Mouse (Mus musculus): ENCODE data around the gene Hsd17b6.
"Not testable (repeated sequence)": the region's sequence is repeated elsewhere in the genome, so short reads cannot be mapped to it uniquely, and the experiment has no call there.

Gene Hsd17b6

GRCm38 (mm10) chr10:128007446-128007845 is at the start of gene Hsd17b6:
Gene Hsd17b6, minus strand, starts transcription at chr10:128007611.
- no peak for DNase-seq (ENCODE audit: low spot score in 2 of 2)

DNA sequence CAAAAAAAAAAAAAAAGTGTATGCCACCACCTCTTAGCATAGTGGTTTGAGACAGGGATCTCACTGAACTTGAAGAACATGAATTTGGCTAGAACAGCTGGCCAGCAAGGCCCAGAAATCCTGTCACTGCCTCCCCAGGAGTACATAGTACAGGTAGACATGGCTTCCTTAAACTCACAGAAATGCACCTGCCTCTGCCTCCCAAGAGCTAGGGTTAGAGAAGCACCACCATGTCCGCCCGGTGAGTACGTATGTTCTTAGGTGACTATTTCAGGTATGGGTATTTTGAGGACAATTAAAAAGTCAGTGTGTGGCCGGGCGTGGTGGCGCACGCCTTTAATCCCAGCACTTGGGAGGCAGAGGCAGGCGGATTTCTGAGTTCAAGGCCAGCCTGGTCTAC is 45.6 kb upstream of the Hsd17b6 start:
- no peak for DNase-seq (ENCODE audit: low spot score in 2 of 2)

DNA sequence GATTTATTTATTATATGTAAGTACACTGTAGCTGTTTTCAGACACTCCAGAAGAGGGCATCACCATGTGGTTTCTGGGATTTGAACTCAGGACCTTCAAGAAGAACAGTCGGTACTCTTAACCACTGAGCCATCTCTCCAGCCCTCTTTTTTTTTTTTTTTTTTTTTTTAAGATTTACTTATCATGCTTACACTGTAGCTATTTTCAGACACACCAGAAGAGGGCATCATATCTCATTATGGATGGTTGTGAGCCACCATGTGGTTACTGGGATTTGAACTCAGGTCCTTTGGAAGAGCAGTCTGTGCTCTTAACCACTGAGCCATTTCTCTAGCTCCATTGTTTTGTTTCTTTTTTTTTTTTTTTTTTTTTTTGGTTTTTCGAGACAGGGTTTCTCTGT is 44.7 kb upstream of the Hsd17b6 start:
- not testable (repeated sequence) for DNase-seq (ENCODE audit: low spot score in 2 of 2)

- DNase-seq (ENCODE audit: low spot score in 2 of 2) = no peak
These were observed 44.2 kb upstream of the Hsd17b6 start for GRCm38 (mm10) chr10:128051589-128051988.

DNA sequence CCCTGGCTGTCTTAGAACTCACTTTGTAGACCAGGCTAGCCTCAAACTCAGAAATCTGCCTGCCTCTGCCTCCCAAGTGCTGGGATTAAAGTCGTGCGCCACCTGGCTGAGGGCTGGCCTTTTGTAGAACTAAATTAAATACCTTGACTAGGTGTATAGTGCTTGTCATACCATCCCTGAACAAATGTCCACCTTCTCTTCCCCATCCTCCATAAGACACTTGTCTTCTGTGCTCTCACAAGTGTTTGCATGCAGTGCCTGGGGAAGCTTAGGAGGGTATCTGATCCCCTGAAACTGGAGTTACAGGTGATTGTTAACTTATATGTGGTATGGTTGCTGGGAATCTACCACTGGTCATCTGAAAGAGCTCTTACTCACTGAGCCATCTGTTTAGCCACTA is 42.9 kb upstream of the Hsd17b6 start:
- no peak for DNase-seq (ENCODE audit: low spot score in 2 of 2)

DNA sequence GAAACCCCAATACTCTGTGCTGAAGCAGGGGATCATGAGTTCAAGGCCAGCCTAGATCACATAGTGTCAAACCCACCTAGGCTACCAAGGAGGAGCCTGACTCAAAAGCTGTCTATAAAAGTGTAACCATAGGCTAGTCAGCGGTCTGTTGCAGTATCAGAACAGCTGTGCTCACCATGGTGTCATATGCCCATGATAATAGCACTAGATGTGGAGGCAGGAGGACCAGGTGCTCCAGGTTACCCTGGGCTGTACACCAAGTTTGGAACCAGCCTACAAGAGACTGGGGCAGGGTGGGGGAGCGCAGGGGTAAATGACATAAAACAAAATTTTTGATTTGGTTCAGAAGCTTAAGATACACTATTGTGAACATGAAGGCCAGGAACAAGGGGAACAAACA is 42.3 kb upstream of the Hsd17b6 start:
- no peak for DNase-seq (ENCODE audit: low spot score in 2 of 2)

- no peak for DNase-seq (ENCODE audit: low spot score in 2 of 2)
These were observed 40.7 kb upstream of the Hsd17b6 start for GRCm38 (mm10) chr10:128048157-128048556.

DNA sequence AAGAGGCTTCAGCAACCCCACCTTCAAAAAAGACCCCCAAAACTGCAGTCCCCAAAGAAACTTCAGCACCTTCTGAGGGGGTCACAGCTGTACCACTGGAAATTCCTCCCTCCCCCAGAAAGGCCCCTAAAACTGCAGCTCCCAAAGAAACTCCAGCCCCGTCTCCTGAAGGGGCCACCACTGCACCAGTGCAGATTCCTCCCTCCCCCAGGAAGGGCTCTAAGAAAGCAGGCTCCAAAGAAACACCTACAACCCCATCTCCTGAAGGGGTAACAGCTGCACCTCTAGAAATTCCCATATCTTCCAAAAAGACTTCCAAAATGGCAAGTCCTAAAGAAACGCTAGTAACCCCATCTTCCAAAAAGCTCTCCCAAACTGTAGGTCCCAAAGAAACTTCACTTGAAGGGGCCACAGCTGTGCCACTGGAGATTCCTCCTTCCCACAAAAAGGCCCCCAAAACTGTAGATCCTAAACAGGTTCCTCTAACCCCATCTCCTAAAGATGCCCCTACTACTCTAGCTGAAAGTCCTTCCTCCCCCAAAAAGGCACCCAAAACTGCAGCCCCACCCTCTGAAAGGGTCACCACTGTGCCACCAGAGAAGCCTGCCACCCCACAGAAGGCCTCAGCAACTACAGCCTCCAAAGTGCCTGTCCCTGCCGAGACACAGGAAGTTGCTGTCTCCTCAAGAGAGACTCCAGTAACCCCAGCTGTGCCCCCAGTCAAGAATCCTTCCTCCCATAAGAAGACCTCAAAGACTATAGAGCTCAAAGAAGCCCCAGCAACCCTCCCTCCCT is 35.8 kb upstream of the Hsd17b6 start:
- no peak for DNase-seq (ENCODE audit: low spot score in 2 of 2)

DNA sequence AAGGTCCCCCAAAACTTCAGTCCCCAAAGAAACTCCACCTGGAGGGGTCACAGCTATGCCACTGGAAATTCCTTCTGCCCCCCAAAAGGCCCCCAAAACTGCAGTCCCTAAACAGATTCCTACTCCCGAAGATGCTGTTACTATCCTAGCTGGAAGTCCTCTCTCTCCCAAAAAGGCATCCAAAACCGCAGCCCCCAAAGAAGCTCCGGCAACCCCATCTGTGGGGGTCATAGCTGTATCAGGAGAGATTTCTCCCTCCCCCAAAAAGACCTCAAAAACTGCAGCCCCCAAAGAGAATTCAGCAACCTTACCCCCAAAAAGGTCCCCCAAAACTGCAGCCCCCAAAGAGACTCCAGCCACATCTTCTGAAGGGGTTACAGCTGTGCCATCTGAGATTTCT is 35.1 kb upstream of the Hsd17b6 start:
- no peak for DNase-seq (ENCODE audit: low spot score in 2 of 2)

DNA sequence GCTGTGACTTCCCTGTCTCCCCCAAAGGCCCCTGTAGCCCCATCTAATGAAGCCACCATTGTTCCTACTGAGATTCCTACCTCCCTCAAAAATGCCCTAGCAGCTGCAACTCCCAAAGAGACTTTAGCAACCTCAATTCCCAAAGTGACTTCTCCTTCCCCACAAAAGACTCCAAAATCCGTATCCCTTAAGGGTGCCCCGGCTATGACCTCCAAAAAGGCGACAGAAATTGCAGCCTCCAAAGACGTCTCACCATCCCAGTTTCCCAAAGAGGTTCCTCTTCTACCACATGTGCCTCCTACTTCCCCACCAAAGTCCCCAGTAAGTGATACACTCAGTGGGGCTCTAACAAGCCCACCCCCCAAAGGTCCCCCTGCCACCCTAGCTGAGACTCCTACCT is 34.2 kb upstream of the Hsd17b6 start:
- DNase-seq (ENCODE audit: low spot score in 2 of 2) = no peak

- DNase-seq (ENCODE audit: low spot score in 2 of 2) = no peak
These were observed 32.9 kb upstream of the Hsd17b6 start for GRCm38 (mm10) chr10:128040293-128040692.

- DNase-seq (ENCODE audit: low spot score in 2 of 2) = no peak
These were observed 32.4 kb upstream of the Hsd17b6 start for GRCm38 (mm10) chr10:128039858-128040257.

DNA sequence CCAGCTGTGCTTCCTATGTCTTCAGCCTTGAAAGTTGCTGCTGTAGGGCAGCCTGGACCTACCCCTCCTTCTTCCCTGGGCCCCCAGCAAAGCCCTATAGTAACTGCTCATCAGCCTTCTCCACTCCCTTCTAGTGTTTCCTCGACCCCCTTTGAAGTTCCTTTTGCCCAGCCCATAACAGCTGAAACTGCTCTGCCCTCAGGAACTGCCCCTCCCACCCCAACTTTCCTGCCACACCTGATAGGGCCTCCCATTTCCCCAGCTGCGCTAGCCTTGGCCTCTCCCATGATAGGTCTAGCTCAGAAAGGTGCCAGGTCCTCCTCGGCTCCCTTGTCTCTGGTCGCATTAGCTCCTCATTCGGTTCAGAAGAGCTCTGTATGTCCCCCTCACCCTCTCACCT is 31.8 kb upstream of the Hsd17b6 start:
- DNase-seq (ENCODE audit: low spot score in 2 of 2) = no peak

DNA sequence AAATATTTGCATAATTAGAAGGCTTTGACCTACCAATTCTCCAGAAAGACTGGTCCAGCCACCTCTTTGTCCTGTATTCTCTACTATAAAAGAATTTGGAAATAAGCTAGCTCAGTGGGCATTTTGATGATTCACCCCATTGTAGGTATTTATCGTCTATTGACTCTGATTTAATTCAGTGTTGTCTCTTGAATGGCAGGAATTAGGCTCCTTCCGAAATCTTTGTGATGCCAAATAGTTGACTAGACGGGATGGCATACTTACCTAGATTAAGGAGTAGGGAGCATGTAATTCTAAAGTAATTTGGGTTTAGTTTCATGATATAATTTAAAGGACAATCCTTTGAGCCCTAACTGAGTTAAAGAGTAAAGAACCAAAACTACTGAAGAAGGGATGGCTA is 30.5 kb upstream of the Hsd17b6 start:
- no peak for DNase-seq (ENCODE audit: low spot score in 2 of 2)

GRCm38 (mm10) chr10:128036746-128037425 is 29.5 kb upstream of the Hsd17b6 start:
- DNase-seq (ENCODE audit: low spot score in 2 of 2) = peak; percentile 40 to 61

GRCm38 (mm10) chr10:128030860-128031259 is 23.4 kb upstream of the Hsd17b6 start:
- no peak for DNase-seq (ENCODE audit: low spot score in 2 of 2)

- DNase-seq (ENCODE audit: low spot score in 2 of 2) = no peak
These were observed 22.5 kb upstream of the Hsd17b6 start for GRCm38 (mm10) chr10:128029931-128030330.

GRCm38 (mm10) chr10:128023496-128023895 is 16.1 kb upstream of the Hsd17b6 start:
- no peak for DNase-seq (ENCODE audit: low spot score in 2 of 2)

- no peak for DNase-seq (ENCODE audit: low spot score in 2 of 2)
These were observed 14.8 kb upstream of the Hsd17b6 start for GRCm38 (mm10) chr10:128022196-128022595.

DNA sequence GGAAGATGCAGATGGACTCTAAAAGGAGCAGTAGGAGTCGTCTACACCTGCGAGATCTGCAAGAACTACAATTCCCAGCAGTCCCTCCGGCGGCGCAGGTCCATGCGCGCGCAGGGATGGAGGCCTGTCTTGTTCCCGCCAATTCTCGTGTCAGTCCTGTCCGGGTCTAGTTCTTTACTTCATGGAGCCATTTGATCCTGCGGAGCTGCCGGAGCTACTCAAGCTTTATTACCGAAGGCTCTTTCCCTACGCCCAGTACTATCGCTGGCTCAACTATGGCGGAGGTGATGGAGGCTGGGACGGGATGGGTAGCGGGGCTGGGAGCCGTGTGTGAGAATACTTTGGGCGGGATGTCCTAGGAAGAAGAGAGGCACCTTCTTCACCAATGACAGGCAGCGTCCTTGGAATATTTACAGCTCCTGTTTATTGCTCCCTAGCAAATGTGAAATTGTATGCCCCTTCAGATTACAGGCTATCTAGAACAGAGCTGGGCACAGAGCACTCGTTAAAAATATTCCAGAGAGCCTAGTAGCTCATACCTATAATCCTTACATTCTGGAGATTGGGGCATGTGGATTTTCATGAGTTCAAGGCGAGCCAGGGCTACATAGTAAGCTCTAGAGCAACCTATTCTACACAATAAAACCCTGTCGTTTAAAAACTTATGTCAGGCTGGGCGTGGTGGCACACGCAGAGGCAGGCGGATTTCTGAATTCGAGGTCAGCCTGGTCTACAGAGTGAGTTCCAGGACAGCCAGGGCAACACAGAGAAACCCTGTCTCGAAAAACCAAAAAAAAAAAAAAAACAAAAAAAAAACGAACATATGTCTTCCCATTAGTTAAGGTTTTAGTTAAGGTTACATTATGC is 7.9 kb upstream of the Hsd17b6 start, which contains the start of gene Prim1:
TSS of gene Prim1 (plus strand) at position 101 of the 867 bp plus-strand sequence.
- peak; percentile 88 to 90 for DNase-seq (ENCODE audit: low spot score in 2 of 2)

DNA sequence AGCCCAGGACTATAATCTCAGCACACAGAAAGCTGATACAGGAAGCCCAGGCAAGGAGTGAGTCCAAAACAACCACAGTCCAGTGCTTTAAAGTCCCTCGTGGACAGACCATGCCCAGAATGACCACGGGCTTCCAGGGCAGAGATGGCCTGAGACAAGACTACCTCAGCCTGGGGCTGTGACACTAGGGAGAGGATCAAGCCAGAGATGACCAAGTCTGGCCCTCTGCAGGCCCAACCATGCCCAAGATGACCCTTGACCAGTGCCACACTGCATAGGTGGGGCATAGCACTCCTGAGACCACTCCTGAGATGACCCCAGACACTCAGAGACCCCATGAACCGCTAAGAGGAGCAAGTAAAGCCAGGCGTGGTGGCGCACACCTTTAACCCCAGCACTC is 2.3 kb upstream of the Hsd17b6 start:
- no peak for DNase-seq (ENCODE audit: low spot score in 2 of 2)

GRCm38 (mm10) chr10:128008207-128008889 is 937 bp upstream of the Hsd17b6 start:
- peak; percentile 82 to 86 for DNase-seq (ENCODE audit: low spot score in 2 of 2)
